Mouse (Mus musculus) heart, adult 2 months (tissue): ENCODE data around the gene Rbfox3.

Experiments
- CTCF ChIP-seq: fragments of 200-600 bp; IDR thresholded peaks from 2 replicates; pipeline ENCODE4 v1.8.1; 2022; ENCODE audit warnings: antibody characterized with exemption, mild to moderate bottlenecking, moderate library complexity
- EP300 ChIP-seq: fragments of 200-500 bp; IDR thresholded peaks from 2 replicates; pipeline ENCODE4 v1.6.1; 2011; ENCODE audit warnings: low read depth, low read length, control low read depth; ENCODE audit not compliant: insufficient read depth

GRCm38 (mm10) chr11:118620869-118621268, 290.5 kb downstream of the Rbfox3 start:
- TF ChIP-seq CTCF (no peak), EP300 (no peak)
